Mouse (Mus musculus) spleen, adult 2 months (tissue): ENCODE results near the gene Gmds. TPM values are rescaled to one million over a fixed set of nuclear protein-coding genes. Genes with fewer than 3 reads are reported as not detected.

ENCODE experiments used
- DNase-seq, 2 experiments: peaks; one replicate each; pipeline versions ENCODE4 v3.0.0 to v3.0.0-alpha.2; 2012 to 2021; ENCODE audit warnings: low spot score in 2 of 2, low read depth in 1 of 2
- H3K27ac ChIP-seq: fragments of 200-500 bp; 2 replicates; pipeline ENCODE4 v1.5.1; 2012; ENCODE audit warnings: low read length, inconsistent platforms; ENCODE audit not compliant: insufficient read depth
- H3K27me3 ChIP-seq: fragments of 200-500 bp; 2 replicates; pipeline ENCODE4 v1.6.1; 2012; ENCODE audit warnings: mild to moderate bottlenecking, moderate library complexity, low read length, inconsistent platforms; ENCODE audit not compliant: control insufficient read depth, insufficient read depth
- H3K36me3 ChIP-seq: fragments of 200-500 bp; 2 replicates; pipeline ENCODE4 v1.6.1; 2012; ENCODE audit warnings: mild to moderate bottlenecking, low read length, inconsistent platforms; ENCODE audit not compliant: control insufficient read depth, insufficient read depth
- H3K4me1 ChIP-seq: fragments of 200-500 bp; 2 replicates; pipeline ENCODE4 v1.6.1; 2011; ENCODE audit warnings: inconsistent platforms; ENCODE audit not compliant: control insufficient read depth, insufficient read depth, insufficient read length
- H3K4me3 ChIP-seq: fragments of 200-500 bp; 2 replicates; pipeline ENCODE4 v1.5.1; 2011; ENCODE audit warnings: mild to moderate bottlenecking, inconsistent platforms; ENCODE audit not compliant: insufficient read depth, insufficient read length; ENCODE audit errors: extremely low read depth
- CTCF ChIP-seq: fragments of 200-500 bp; IDR thresholded peaks from 2 replicates; pipeline ENCODE4 v1.5.1; 2011; ENCODE audit warnings: mild to moderate bottlenecking, inconsistent platforms; ENCODE audit not compliant: insufficient read depth, insufficient read length, insufficient replicate concordance; ENCODE audit errors: extremely low read depth
- POLR2A ChIP-seq: fragments of 200-500 bp; IDR thresholded peaks from 2 replicates; pipeline ENCODE4 v1.6.1; 2011; ENCODE audit warnings: low read depth, low read length, inconsistent platforms
- WGBS: fragments of 180-500 bp; shearing (Covaris S2); methylation state at CpG from one replicate; pipeline ENCODE4 v1.1.7; 2018; 5-methylcytosine and 5-hydroxymethylcytosine counted together
- polyA plus RNA-seq: library from polyadenylated mRNA; depleted of rRNA; stranded (reverse); fragments of >200 nt; gene quantifications from 2 replicates; pipeline ENCODE4 v1.2.3, GENCODE M21; 2012

Gene Gmds
- polyA plus RNA-seq, 1 experiment = 7.9 TPM

DNA sequence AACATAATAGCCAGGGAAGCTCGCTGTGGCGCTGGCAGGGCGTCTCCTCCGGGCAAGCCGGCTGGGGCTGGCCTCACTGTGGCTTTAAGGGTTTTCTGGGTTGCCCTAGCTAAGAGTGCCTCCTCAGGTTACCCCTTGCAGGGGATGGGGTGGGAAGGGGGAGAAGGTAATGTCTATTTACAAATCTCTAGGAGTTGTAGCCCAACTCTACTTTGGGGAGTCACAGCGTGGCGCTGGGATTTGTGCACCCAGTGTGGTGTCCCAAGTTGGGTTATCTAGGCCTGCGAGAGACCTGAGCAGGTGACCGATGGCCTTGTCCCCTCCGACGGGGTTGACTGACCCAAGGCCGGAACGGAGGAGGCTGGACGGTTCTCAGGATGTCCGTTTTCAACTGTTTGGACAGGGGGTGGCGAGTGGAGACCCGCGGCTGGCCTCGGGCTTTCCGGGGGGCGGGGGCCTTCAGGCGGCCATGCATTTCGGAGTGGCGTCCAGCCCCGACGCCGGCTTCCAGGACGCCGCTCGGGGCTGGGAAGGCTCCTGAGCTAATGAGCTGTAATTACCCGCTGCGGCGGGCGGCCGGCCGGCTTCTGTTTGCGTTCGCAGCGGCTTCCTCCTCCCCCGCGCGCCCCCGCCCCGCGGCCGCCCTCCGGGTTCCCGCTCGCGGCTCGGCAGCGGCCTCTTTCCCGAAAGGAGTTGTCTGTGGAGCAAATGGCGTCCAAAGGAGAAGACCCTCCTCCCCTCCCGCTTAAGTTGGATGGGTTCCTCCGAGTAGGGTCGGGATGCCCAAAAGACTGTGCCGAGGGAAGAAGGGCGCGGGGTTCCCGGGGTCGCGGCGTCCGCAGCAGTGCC, 527.6 kb downstream of the Gmds start:
- no peak overlapping the region for H3K4me3 ChIP-seq
- TF ChIP-seq CTCF = no peak
- H3K4me1 ChIP-seq = peaks cover 16% of the 10 kb centered on the region
- H3K36me3 ChIP-seq = no peaks in the 10 kb centered on the region
- peaks cover 40% of the 10 kb centered on the region for H3K27me3 ChIP-seq
- DNase-seq = no peak
- 5% methylated on average over 61 of the region's 65 CpGs for WGBS
- H3K27ac ChIP-seq = no peak overlapping the region

DNA sequence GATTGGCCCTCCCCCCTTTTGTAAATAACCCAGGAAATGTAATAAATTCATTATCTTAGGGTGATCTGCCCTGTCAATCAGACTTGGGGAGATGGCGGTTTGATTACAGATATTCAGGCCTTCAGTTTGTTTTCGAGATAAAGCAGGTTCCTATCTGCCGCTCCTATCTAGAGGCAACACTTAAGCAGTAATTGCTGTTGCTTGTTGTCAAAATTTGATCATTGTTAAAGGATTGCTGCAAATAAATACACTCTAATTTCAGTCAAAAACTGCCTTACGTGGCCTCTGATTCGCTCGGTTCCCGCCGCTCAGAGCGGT, 528.2 kb downstream of the Gmds start:
- Histone ChIP-seq H3K36me3 (no peaks in the 10 kb centered on the region), H3K27me3 (peaks cover 41% of the 10 kb centered on the region), H3K27ac (no peak overlapping the region), H3K4me1 (peaks cover 16% of the 10 kb centered on the region), H3K4me3 (no peak overlapping the region)
- 13% methylated on average over 9 of the region's 9 CpGs for WGBS
- TF ChIP-seq POLR2A = no peak
- no peak for TF ChIP-seq CTCF
- no peak for DNase-seq

DNA sequence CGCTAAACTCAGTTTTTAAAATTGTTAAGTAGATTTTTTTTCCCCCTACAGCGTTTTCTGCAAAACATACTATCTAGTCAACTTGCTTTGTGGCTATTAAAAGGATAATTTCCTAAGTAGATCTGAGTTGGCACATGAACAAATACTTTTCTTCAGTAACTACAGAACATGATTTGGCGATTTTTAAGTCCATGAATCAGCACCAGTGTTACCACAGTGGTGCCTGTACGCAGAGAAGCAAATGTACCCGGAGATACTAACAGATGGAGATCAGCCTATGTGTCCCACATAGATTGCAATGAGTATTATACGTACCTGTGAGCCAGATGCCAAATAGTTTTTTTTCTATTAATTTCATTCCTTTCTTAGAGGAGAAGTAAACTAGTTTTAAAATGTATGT, 528.8 kb downstream of the Gmds start:
- no peaks in the 10 kb centered on the region for H3K36me3 ChIP-seq
- 30% methylated on average over 6 of the region's 6 CpGs for WGBS

DNA sequence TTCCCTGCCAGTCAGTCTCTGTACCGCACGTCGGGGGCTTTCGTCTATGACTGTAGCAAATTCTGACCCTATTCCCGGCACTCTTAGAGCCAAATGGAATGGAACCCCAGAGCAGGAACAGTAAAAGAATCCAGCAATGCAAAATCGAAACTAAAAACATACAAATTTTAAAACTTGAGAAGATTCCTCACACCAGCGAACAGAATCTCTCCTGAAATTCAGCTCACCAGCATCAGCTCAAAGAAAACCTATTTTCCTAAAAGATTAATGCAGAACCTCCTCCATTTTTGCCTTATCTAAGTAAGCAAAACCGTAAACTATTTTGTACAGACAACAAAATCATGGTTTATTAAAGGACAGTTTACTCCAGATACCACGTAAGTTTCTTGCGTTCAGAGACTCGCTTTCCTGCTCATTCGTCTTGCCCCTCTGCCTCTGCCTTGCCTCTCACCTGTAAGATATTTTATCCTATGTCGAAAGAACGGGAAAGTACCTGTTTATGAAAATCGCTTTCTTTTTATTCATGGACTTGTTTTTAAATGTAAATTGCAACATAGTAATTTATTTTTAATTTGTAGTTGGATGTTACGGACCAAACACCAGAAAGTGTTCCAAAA, 529.6 kb downstream of the Gmds start:
- Histone ChIP-seq H3K27me3 (peaks cover 46% of the 10 kb centered on the region), H3K4me3 (peak overlapping the region; percentile 34), H3K4me1 (peaks cover 16% of the 10 kb centered on the region), H3K36me3 (no peaks in the 10 kb centered on the region), H3K27ac (no peak overlapping the region)
- no peak for DNase-seq
- TF ChIP-seq POLR2A (no peak), CTCF (no peak)
- 16% methylated on average over 16 of the region's 16 CpGs for WGBS

More for the DNA sequence above, 528.8 kb downstream of the Gmds start:
- DNase-seq = no peak
- Histone ChIP-seq H3K4me3 (no peak overlapping the region), H3K27ac (no peak overlapping the region), H3K27me3 (peaks cover 42% of the 10 kb centered on the region), H3K4me1 (peaks cover 16% of the 10 kb centered on the region)
- no peak for TF ChIP-seq POLR2A
- no peak for TF ChIP-seq CTCF

DNA sequence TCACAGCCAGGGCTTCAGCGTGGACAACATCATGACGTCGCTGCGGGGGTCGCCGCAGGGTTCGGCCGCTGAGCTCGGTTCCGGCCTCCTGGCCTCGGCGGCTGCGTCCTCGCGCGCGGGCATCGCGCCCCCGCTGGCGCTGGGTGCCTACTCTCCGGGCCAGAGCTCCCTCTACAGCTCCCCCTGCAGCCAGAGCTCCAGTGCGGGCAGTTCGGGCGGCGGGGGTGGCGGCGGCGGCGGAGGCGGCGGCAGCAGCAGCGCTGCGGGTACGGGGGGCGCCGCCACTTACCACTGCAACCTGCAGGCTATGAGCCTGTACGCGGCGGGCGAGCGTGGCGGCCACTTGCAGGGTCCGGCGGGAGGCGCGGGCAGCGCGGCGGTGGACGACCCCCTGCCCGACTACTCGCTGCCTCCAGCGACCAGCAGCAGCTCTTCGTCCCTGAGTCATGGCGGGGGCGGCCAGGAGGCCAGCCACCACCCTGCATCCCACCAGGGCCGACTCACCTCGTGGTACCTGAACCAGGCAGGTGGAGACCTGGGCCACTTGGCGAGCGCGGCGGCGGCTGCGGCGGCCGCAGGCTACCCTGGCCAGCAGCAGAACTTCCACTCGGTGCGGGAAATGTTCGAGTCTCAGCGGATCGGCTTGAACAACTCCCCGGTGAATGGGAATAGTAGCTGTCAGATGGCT, 530.3 kb downstream of the Gmds start:
- Histone ChIP-seq H3K4me3 (peak overlapping the region; percentile 34), H3K27ac (no peak overlapping the region), H3K4me1 (peaks cover 16% of the 10 kb centered on the region), H3K27me3 (peaks cover 52% of the 10 kb centered on the region), H3K36me3 (no peaks in the 10 kb centered on the region)
- 3% methylated on average over 67 of the region's 73 CpGs for WGBS
- TF ChIP-seq CTCF (no peak), POLR2A (no peak)
- DNase-seq = no peak

DNA sequence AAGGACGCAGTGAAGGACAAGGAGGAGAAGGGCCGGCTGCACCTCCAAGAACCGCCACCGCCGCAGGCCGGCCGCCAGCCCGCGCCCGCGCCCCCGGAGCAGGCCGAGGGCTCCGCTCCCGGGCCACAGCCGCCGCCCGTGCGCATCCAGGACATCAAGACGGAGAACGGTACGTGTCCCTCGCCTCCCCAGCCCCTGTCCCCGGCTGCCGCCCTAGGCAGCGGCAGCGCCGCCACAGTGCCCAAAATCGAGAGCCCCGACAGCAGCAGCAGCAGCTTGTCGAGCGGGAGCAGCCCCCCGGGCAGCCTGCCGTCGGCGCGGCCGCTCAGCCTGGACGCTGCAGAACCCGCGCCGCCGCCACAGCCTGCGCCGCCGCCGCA, 530.8 kb downstream of the Gmds start:
- H3K4me3 ChIP-seq = peak overlapping the region; percentile 50; the same call in 1 of the 2 replicates
- H3K4me1 ChIP-seq = peaks cover 16% of the 10 kb centered on the region
- no peaks in the 10 kb centered on the region for H3K36me3 ChIP-seq
- no peak for TF ChIP-seq CTCF
- TF ChIP-seq POLR2A = no peak
- no peak overlapping the region for H3K27ac ChIP-seq
- H3K27me3 ChIP-seq = peaks cover 57% of the 10 kb centered on the region
- WGBS = 2% methylated on average over 45 of the region's 47 CpGs
- DNase-seq = no peak
